Mouse (Mus musculus) cerebellum, postnatal 36 days (tissue): Measurements from ENCODE around the gene Kif21a.

ENCODE experiments used
- DNase-seq, 2 experiments: peaks; one replicate each; pipeline ENCODE4 v3.0.0; 2021 to 2022; ENCODE audit warnings: mixed read lengths in 2 of 2

Gene Kif21a

GRCm38 (mm10) chr15:90931451-90931850, 118.3 kb downstream of the Kif21a start:
- DNase-seq, result no peak

GRCm38 (mm10) chr15:90929043-90929442, 120.7 kb downstream of the Kif21a start:
- peak in 1 of 2 experiments; percentile 7 for DNase-seq

- DNase-seq, result no peak
Observed at GRCm38 (mm10) chr15:90896480-90896879, 153.3 kb downstream of the Kif21a start.

GRCm38 (mm10) chr15:90887466-90887865, 162.3 kb downstream of the Kif21a start:
- DNase-seq, result no peak
